Mouse (Mus musculus): ENCODE measurements around the gene 5330417H12Rik.

Gene 5330417H12Rik

GRCm38 (mm10) chr7:107574276-107574675 is 50.7 kb downstream of the 5330417H12Rik start:
- in situ Hi-C loops (cut with MboI; ENCODE audit: unreplicated experiment in 2 of 2): no loop called here
